9 mouse cellular contexts compared by ENCODE assay signal in genomic region chr1:86424835-86425547, GRCm38 (mm10). TPM values are rescaled to one million over a fixed set of nuclear protein-coding genes. Genes with fewer than 3 reads are reported as not detected.
DNase-seq lines count a peak whose midpoint lies in the region; ATAC-seq and TF ChIP-seq lines count a peak whose summit lies in the region.
"Had no signal": no experiment of that assay in that cellular context is flagged by ENCODE, and none has a peak within 500 bp of the region (broad histone marks: within the 10 kb centered on the region; RNA-seq: fewer than 3 reads in every experiment).

No protein-coding gene starts in this region.

- no peaks in the 10 kb centered on the region for H3K4me1 ChIP-seq in lung, embryonic 14.5 days (ENCODE audit: insufficient read depth)
- H3K4me1 ChIP-seq in lung, adult 2 months (ENCODE audit: control insufficient read depth, insufficient read depth, low read length): no peaks in the 10 kb centered on the region
- H3K4me1 ChIP-seq in forebrain, postnatal 0 days (ENCODE audit: insufficient read depth): peaks cover 6% of the 10 kb centered on the region; the same call in 1 of the 2 replicates
- H3K4me1 ChIP-seq in midbrain, embryonic 15.5 days: peaks cover 14% of the 10 kb centered on the region

- no peak for DNase-seq in lung, embryonic 14.5 days
- no peak for DNase-seq in lung, adult 2 months
- DNase-seq in embryo, embryonic 10.5 days (ENCODE audit: low spot score): peak; percentile 59
- no peak for DNase-seq in forebrain, postnatal 0 days
- DNase-seq in layer of hippocampus, postnatal 25 days (ENCODE audit: extremely low spot score in 1 of 2, low spot score in 1 of 2): no peak
- no peak for DNase-seq in kidney, postnatal 25 days
- no peak for DNase-seq in cerebellum, adult 9-10 months

- H3K27ac ChIP-seq in lung, embryonic 14.5 days (ENCODE audit: low read depth): no peak overlapping the region
- no peak overlapping the region for H3K27ac ChIP-seq in forebrain, postnatal 0 days (ENCODE audit: low read depth, low read length)
- peak overlapping the region; percentile 73 for H3K27ac ChIP-seq in midbrain, embryonic 15.5 days

- WGBS in lung, embryonic 14.5 days: 30% methylated on average over 11 of the region's 11 CpGs
- WGBS in lung, adult 2 months: 46% methylated on average over 11 of the region's 11 CpGs
- 13% methylated on average over 11 of the region's 11 CpGs for WGBS in forebrain, postnatal 0 days
- WGBS in midbrain, embryonic 15.5 days: 11% methylated on average over 11 of the region's 11 CpGs

- no peak for TF ChIP-seq POLR2A in lung, adult 2 months (IDR thresholded peaks at IDR 0.05; ENCODE audit: borderline replicate concordance, extremely low read depth, low read depth, low read length)

- H3K4me2 ChIP-seq in lung, embryonic 14.5 days: no peak overlapping the region
- no peak overlapping the region for H3K4me2 ChIP-seq in forebrain, postnatal 0 days (ENCODE audit: low read depth)
- no peak overlapping the region for H3K4me2 ChIP-seq in midbrain, embryonic 15.5 days

- H3K27me3 ChIP-seq in lung, embryonic 14.5 days (ENCODE audit: insufficient read depth, low read length): no peaks in the 10 kb centered on the region
- no peaks in the 10 kb centered on the region for H3K27me3 ChIP-seq in forebrain, postnatal 0 days (ENCODE audit: insufficient read depth, low read length)
- H3K27me3 ChIP-seq in midbrain, embryonic 15.5 days (replicated peaks): no peaks in the 10 kb centered on the region
- H3K27me3 ChIP-seq: CH12.LX had no signal

- no peak overlapping the region for H3K4me3 ChIP-seq in lung, embryonic 14.5 days (ENCODE audit: low read depth, low read length)
- H3K4me3 ChIP-seq in lung, adult 2 months (replicated peaks; ENCODE audit: extremely low read depth, low read depth, low read length): no peak overlapping the region
- no peak overlapping the region for H3K4me3 ChIP-seq in forebrain, postnatal 0 days (ENCODE audit: low read depth, low read length)
- H3K4me3 ChIP-seq in midbrain, embryonic 15.5 days: no peak overlapping the region

- TF ChIP-seq CTCF in lung, embryonic 14.5 days (IDR thresholded peaks at IDR 0.05; ENCODE audit: low read depth): no peak
- no peak for TF ChIP-seq CTCF in lung, adult 2 months (IDR thresholded peaks at IDR 0.05; ENCODE audit: insufficient read depth, low read length)
- no peak for TF ChIP-seq CTCF in forebrain, postnatal 0 days (IDR thresholded peaks at IDR 0.05; ENCODE audit: low read depth)

- no peaks in the 10 kb centered on the region for H3K9me3 ChIP-seq in lung, embryonic 14.5 days (ENCODE audit: low read depth, low read length)
- H3K9me3 ChIP-seq in forebrain, postnatal 0 days (ENCODE audit: low read length): no peaks in the 10 kb centered on the region
- no peaks in the 10 kb centered on the region for H3K9me3 ChIP-seq in midbrain, embryonic 15.5 days

- no peak overlapping the region for H3K9ac ChIP-seq in lung, embryonic 14.5 days
- no peak overlapping the region for H3K9ac ChIP-seq in forebrain, postnatal 0 days
- no peak overlapping the region for H3K9ac ChIP-seq in midbrain, embryonic 15.5 days

- no peaks in the 10 kb centered on the region for H3K36me3 ChIP-seq in lung, embryonic 14.5 days (ENCODE audit: insufficient read depth)
- H3K36me3 ChIP-seq in forebrain, postnatal 0 days (ENCODE audit: insufficient read depth): no peaks in the 10 kb centered on the region
- H3K36me3 ChIP-seq in midbrain, embryonic 15.5 days (replicated peaks): no peaks in the 10 kb centered on the region

- peak; percentile 28; the same call in 1 of the 2 replicates for ATAC-seq in lung, embryonic 14.5 days (ENCODE audit: insufficient read depth)
- peak; percentile 64 for ATAC-seq in forebrain, postnatal 0 days
- ATAC-seq in midbrain, embryonic 15.5 days (replicated peaks): peak; percentile 41; the same call in 1 of the 2 replicates

RNA-seq across cellular contexts. Expression of gene Nmur1, which starts 1.0 kb away (rescaled TPM):
- not detected in 2 replicates for polyA plus RNA-seq in lung, embryonic 14.5 days (2014; fragmentation: Nextera tagmentation; extraction: Ambion mirVana)
- polyA plus RNA-seq in lung, adult 2 months (2012; rRNA removed): 2.9 TPM in 2 replicates
- total RNA-seq in forebrain, postnatal 0 days (2014; rRNA removed): 0.15 and 0.33 TPM in 2 replicates
- 0.17 and 0.19 TPM in 2 replicates for polyA plus RNA-seq in forebrain, postnatal 0 days (2015; fragmentation: Nextera tagmentation; extraction: Ambion mirVana)
- 0.61 TPM in 1 of 2 replicates, not detected in the other for polyA plus RNA-seq in midbrain, embryonic 15.5 days (2015; fragmentation: Nextera tagmentation; extraction: Ambion mirVana)
- total RNA-seq in layer of hippocampus, postnatal 25 days (2021): not detected
- total RNA-seq: CH12.LX had no signal

RNA-seq across cellular contexts. Expression of gene Tex44, which starts 1.1 kb away (rescaled TPM):
- not detected in 2 replicates for polyA plus RNA-seq in lung, embryonic 14.5 days (2014; fragmentation: Nextera tagmentation; extraction: Ambion mirVana)
- 0.11 and 0.12 TPM in 2 replicates for polyA plus RNA-seq in lung, adult 2 months (2012; rRNA removed)
- 0.29 TPM in 1 of 2 replicates, not detected in the other for total RNA-seq in forebrain, postnatal 0 days (2014; rRNA removed)
- not detected in 2 replicates for polyA plus RNA-seq in forebrain, postnatal 0 days (2015; fragmentation: Nextera tagmentation; extraction: Ambion mirVana)
- not detected in 2 replicates for polyA plus RNA-seq in midbrain, embryonic 15.5 days (2015; fragmentation: Nextera tagmentation; extraction: Ambion mirVana)
- not detected for total RNA-seq in layer of hippocampus, postnatal 25 days (2021)
- total RNA-seq: CH12.LX had no signal
